Mouse (Mus musculus): ENCODE results near the gene Myo16. TPM values are rescaled to one million over a fixed set of nuclear protein-coding genes. Genes with fewer than 3 reads are reported as not detected.

Myo16 gene
- polyA plus RNA-seq, 1 experiment, result 0.12 TPM

GRCm38 (mm10) chr8:10316201-10316600, 162.5 kb downstream of the Myo16 start:
- Histone ChIP-seq H3K27ac (ENCODE audit: insufficient read depth, low read length) (no peak overlapping the region), H3K4me3 (ENCODE audit: insufficient read depth, low read length) (no peak overlapping the region), H3K4me1 (ENCODE audit: control insufficient read depth, insufficient read depth, low read length) (no peaks in the 10 kb centered on the region)
- TF ChIP-seq POLR2A (IDR thresholded peaks at IDR 0.05; ENCODE audit: low read depth, low read length) (no peak), CTCF (IDR thresholded peaks at IDR 0.05; ENCODE audit: borderline replicate concordance, insufficient read depth, low read length) (no peak)

GRCm38 (mm10) chr8:10318103-10318502, 164.4 kb downstream of the Myo16 start:
- H3K27ac ChIP-seq (ENCODE audit: insufficient read depth, low read length), result no peak overlapping the region
- no peaks in the 10 kb centered on the region for H3K4me1 ChIP-seq (ENCODE audit: control insufficient read depth, insufficient read depth, low read length)
- no peak for TF ChIP-seq CTCF (IDR thresholded peaks at IDR 0.05; ENCODE audit: borderline replicate concordance, insufficient read depth, low read length)
- H3K4me3 ChIP-seq (ENCODE audit: insufficient read depth, low read length), result no peak overlapping the region

- no peak overlapping the region for H3K4me3 ChIP-seq (ENCODE audit: insufficient read depth, low read length)
- TF ChIP-seq CTCF (IDR thresholded peaks at IDR 0.05; ENCODE audit: borderline replicate concordance, insufficient read depth, low read length) (no peak), POLR2A (IDR thresholded peaks at IDR 0.05; ENCODE audit: low read depth, low read length) (no peak)
- no peaks in the 10 kb centered on the region for H3K4me1 ChIP-seq (ENCODE audit: control insufficient read depth, insufficient read depth, low read length)
- no peak overlapping the region for H3K27ac ChIP-seq (ENCODE audit: insufficient read depth, low read length)
These were observed 196.7 kb downstream of the Myo16 start for GRCm38 (mm10) chr8:10350451-10350850.

GRCm38 (mm10) chr8:10358711-10359110, 205.0 kb downstream of the Myo16 start:
- TF ChIP-seq POLR2A (IDR thresholded peaks at IDR 0.05; ENCODE audit: low read depth, low read length), result no peak
- TF ChIP-seq CTCF (IDR thresholded peaks at IDR 0.05; ENCODE audit: borderline replicate concordance, insufficient read depth, low read length), result no peak
- no peaks in the 10 kb centered on the region for H3K4me1 ChIP-seq (ENCODE audit: control insufficient read depth, insufficient read depth, low read length)
- H3K4me3 ChIP-seq (ENCODE audit: insufficient read depth, low read length), result no peak overlapping the region
- no peak overlapping the region for H3K27ac ChIP-seq (ENCODE audit: insufficient read depth, low read length)

GRCm38 (mm10) chr8:10362949-10363348, 209.2 kb downstream of the Myo16 start:
- no peaks in the 10 kb centered on the region for H3K4me1 ChIP-seq (ENCODE audit: control insufficient read depth, insufficient read depth, low read length)
- TF ChIP-seq CTCF (IDR thresholded peaks at IDR 0.05; ENCODE audit: borderline replicate concordance, insufficient read depth, low read length) (no peak), POLR2A (IDR thresholded peaks at IDR 0.05; ENCODE audit: low read depth, low read length) (no peak)
- no peak overlapping the region for H3K27ac ChIP-seq (ENCODE audit: insufficient read depth, low read length)
- H3K4me3 ChIP-seq (ENCODE audit: insufficient read depth, low read length), result no peak overlapping the region

GRCm38 (mm10) chr8:10363654-10364406, 210.1 kb downstream of the Myo16 start:
- TF ChIP-seq POLR2A (IDR thresholded peaks at IDR 0.05; ENCODE audit: low read depth, low read length) (no peak), CTCF (IDR thresholded peaks at IDR 0.05; ENCODE audit: borderline replicate concordance, insufficient read depth, low read length) (no peak)
- Histone ChIP-seq H3K4me1 (ENCODE audit: control insufficient read depth, insufficient read depth, low read length) (no peaks in the 10 kb centered on the region), H3K4me3 (ENCODE audit: insufficient read depth, low read length) (no peak overlapping the region), H3K27ac (ENCODE audit: insufficient read depth, low read length) (no peak overlapping the region)

- no peaks in the 10 kb centered on the region for H3K4me1 ChIP-seq (ENCODE audit: control insufficient read depth, insufficient read depth, low read length)
- H3K4me3 ChIP-seq (ENCODE audit: insufficient read depth, low read length), result no peak overlapping the region
- H3K27ac ChIP-seq (ENCODE audit: insufficient read depth, low read length), result no peak overlapping the region
- no peak for TF ChIP-seq CTCF (IDR thresholded peaks at IDR 0.05; ENCODE audit: borderline replicate concordance, insufficient read depth, low read length)
- TF ChIP-seq POLR2A (IDR thresholded peaks at IDR 0.05; ENCODE audit: low read depth, low read length), result no peak
These were observed 212.4 kb downstream of the Myo16 start for GRCm38 (mm10) chr8:10366141-10366540.

- no peak for TF ChIP-seq POLR2A (IDR thresholded peaks at IDR 0.05; ENCODE audit: low read depth, low read length)
- TF ChIP-seq CTCF (IDR thresholded peaks at IDR 0.05; ENCODE audit: borderline replicate concordance, insufficient read depth, low read length), result no peak
- no peak overlapping the region for H3K4me3 ChIP-seq (ENCODE audit: insufficient read depth, low read length)
- no peak overlapping the region for H3K27ac ChIP-seq (ENCODE audit: insufficient read depth, low read length)
- H3K4me1 ChIP-seq (ENCODE audit: control insufficient read depth, insufficient read depth, low read length), result no peaks in the 10 kb centered on the region
These were observed 218.9 kb downstream of the Myo16 start for GRCm38 (mm10) chr8:10372571-10372970.

- no peak overlapping the region for H3K27ac ChIP-seq (ENCODE audit: insufficient read depth, low read length)
- H3K4me3 ChIP-seq (ENCODE audit: insufficient read depth, low read length), result no peak overlapping the region
- no peaks in the 10 kb centered on the region for H3K4me1 ChIP-seq (ENCODE audit: control insufficient read depth, insufficient read depth, low read length)
- TF ChIP-seq CTCF (IDR thresholded peaks at IDR 0.05; ENCODE audit: borderline replicate concordance, insufficient read depth, low read length) (no peak), POLR2A (IDR thresholded peaks at IDR 0.05; ENCODE audit: low read depth, low read length) (no peak)
These were observed 233.4 kb downstream of the Myo16 start for GRCm38 (mm10) chr8:10387143-10387542.

GRCm38 (mm10) chr8:10391096-10391683, 237.5 kb downstream of the Myo16 start:
- TF ChIP-seq CTCF (IDR thresholded peaks at IDR 0.05; ENCODE audit: borderline replicate concordance, insufficient read depth, low read length) (no peak), POLR2A (IDR thresholded peaks at IDR 0.05; ENCODE audit: low read depth, low read length) (no peak)
- Histone ChIP-seq H3K4me3 (ENCODE audit: insufficient read depth, low read length) (no peak overlapping the region), H3K4me1 (ENCODE audit: control insufficient read depth, insufficient read depth, low read length) (no peaks in the 10 kb centered on the region), H3K27ac (ENCODE audit: insufficient read depth, low read length) (no peak overlapping the region)
